Mouse (Mus musculus) liver, embryonic 12.5 days (tissue): ENCODE data around the gene Gm5478. TPM values are rescaled to one million over a fixed set of nuclear protein-coding genes. Genes with fewer than 3 reads are reported as not detected.
"Not testable (repeated sequence)": the region's sequence is repeated elsewhere in the genome, so short reads cannot be mapped to it uniquely, and the experiment has no call there.

ENCODE experiments used
- ATAC-seq: fragments of 200-750 bp; cut with Nextera tagmentation; 2 replicates; pipeline ENCODE4 v1.8.0; 2017; ENCODE audit warnings: moderate number of reproducible peaks, mild to moderate bottlenecking, moderate library complexity
- H3K27ac ChIP-seq: fragments of 300-500 bp; sonication (generic); 2 replicates; pipeline ENCODE4 v1.5.1; 2016; ENCODE audit warnings: mild to moderate bottlenecking
- H3K27me3 ChIP-seq: fragments of 300-500 bp; sonication (generic); replicated peaks from 2 replicates; pipeline ENCODE4 v1.6.1; 2016; ENCODE audit warnings: mild to moderate bottlenecking, moderate library complexity
- H3K36me3 ChIP-seq: fragments of 300-500 bp; sonication (generic); 2 replicates; pipeline ENCODE4 v1.6.1; 2016; ENCODE audit warnings: mild to moderate bottlenecking, moderate library complexity
- H3K4me1 ChIP-seq: fragments of 300-500 bp; sonication (generic); 2 replicates; pipeline ENCODE4 v1.6.1; 2016
- H3K4me2 ChIP-seq: fragments of 300-500 bp; sonication (generic); 2 replicates; pipeline ENCODE4 v1.6.1; 2016; ENCODE audit warnings: mild to moderate bottlenecking, moderate library complexity
- H3K4me3 ChIP-seq: fragments of 300-500 bp; sonication (generic); 2 replicates; pipeline ENCODE4 v1.5.1; 2016; ENCODE audit warnings: mild to moderate bottlenecking, moderate library complexity
- H3K9ac ChIP-seq: fragments of 300-500 bp; sonication (generic); 2 replicates; pipeline ENCODE4 v1.6.1; 2016; ENCODE audit warnings: mild to moderate bottlenecking, moderate library complexity
- H3K9me3 ChIP-seq: fragments of 300-500 bp; sonication (generic); replicated peaks from 2 replicates; pipeline ENCODE4 v1.6.1; 2016; ENCODE audit warnings: mild to moderate bottlenecking, moderate library complexity
- whole genome bisulfite sequencing: fragments of 180-500 bp; shearing (Covaris S2); methylation state at CpG from one replicate; pipeline ENCODE4 v1.1.7; 2016; ENCODE audit not compliant: insufficient replicate concordance; 5-methylcytosine and 5-hydroxymethylcytosine counted together
- microRNA-seq: library from miRNA; unstranded; fragments of <30 nt; microRNA quantifications from one replicate; pipeline ENCODE4, GENCODE M21; 2017
- polyA plus RNA-seq: library from polyadenylated mRNA; unstranded; fragments of >200 nt; fragmentation: Nextera tagmentation; extraction: Ambion mirVana; gene quantifications from 2 replicates; pipeline ENCODE4 v1.2.1, GENCODE M21; 2016

Gm5478 gene
- polyA plus RNA-seq = not detected in 2 replicates

- H3K9me3 ChIP-seq = no peaks in the 10 kb centered on the region
- no peak within 1 kb of the TSS for H3K4me2 ChIP-seq
- ATAC-seq = no peak
- H3K4me3 ChIP-seq = no peak within 1 kb of the TSS
- H3K9ac ChIP-seq = no peak within 1 kb of the TSS
- 46% methylated on average over 3 of the region's 3 CpGs for WGBS
- H3K27me3 ChIP-seq = peaks cover 3% of the 10 kb centered on the region; the same call in 1 of the 2 replicates
- no peaks in the 10 kb centered on the region for H3K4me1 ChIP-seq
- H3K27ac ChIP-seq = no peak within 1 kb of the TSS
- no peaks in the 10 kb centered on the region for H3K36me3 ChIP-seq
Observed at GRCm38 (mm10) chr15:101647280-101647679, at the start of gene Gm5478. Gene Gm5478 (minus strand): TSS chr15:101647380.

- H3K9ac ChIP-seq = no peak within 1 kb of the TSS
- H3K4me3 ChIP-seq = no peak within 1 kb of the TSS
- no peaks in the 10 kb centered on the region for H3K27me3 ChIP-seq
- H3K4me1 ChIP-seq = no peaks in the 10 kb centered on the region
- no peak for ATAC-seq
- H3K36me3 ChIP-seq = no peaks in the 10 kb centered on the region
- H3K27ac ChIP-seq = no peak within 1 kb of the TSS
- WGBS = 61% methylated on average over 5 of the region's 5 CpGs
- H3K4me2 ChIP-seq = no peak within 1 kb of the TSS
- no peaks in the 10 kb centered on the region for H3K9me3 ChIP-seq
Observed at GRCm38 (mm10) chr15:101694207-101694606, 47.0 kb upstream of the Gm5478 start, which contains the start of gene Krt6a. Gene Krt6a (minus strand): TSS chr15:101694307.

- not testable (repeated sequence) for H3K4me3 ChIP-seq, H3K27me3 ChIP-seq, H3K27ac ChIP-seq, H3K36me3 ChIP-seq, H3K4me2 ChIP-seq, H3K9me3 ChIP-seq, H3K4me1 ChIP-seq, H3K9ac ChIP-seq, ATAC-seq
- 59% methylated on average over 5 of the region's 5 CpGs for WGBS
Observed at GRCm38 (mm10) chr15:101690460-101690859, 43.3 kb upstream of the Gm5478 start.

GRCm38 (mm10) chr15:101688161-101688560 lies 41.0 kb upstream of the Gm5478 start:
- no peak overlapping the region for H3K27ac ChIP-seq

GRCm38 (mm10) chr15:101680187-101680586 lies 33.0 kb upstream of the Gm5478 start, which contains the start of gene Krt6b:
Gene Krt6b (minus strand): TSS chr15:101680287.
- no peak for ATAC-seq

More at GRCm38 (mm10) chr15:101688161-101688560, 41.0 kb upstream of the Gm5478 start:
- Histone ChIP-seq H3K4me3 (no peak overlapping the region), H3K27me3 (no peaks in the 10 kb centered on the region), H3K9ac (no peak overlapping the region), H3K36me3 (no peaks in the 10 kb centered on the region), H3K4me2 (no peak overlapping the region), H3K9me3 (no peaks in the 10 kb centered on the region), H3K4me1 (no peaks in the 10 kb centered on the region)
- WGBS = 39% methylated on average over 2 of the region's 2 CpGs
- ATAC-seq = no peak

GRCm38 (mm10) chr15:101675978-101676377 lies 28.8 kb upstream of the Gm5478 start:
- Histone ChIP-seq H3K4me1 (no peaks in the 10 kb centered on the region), H3K36me3 (no peaks in the 10 kb centered on the region), H3K9ac (no peak overlapping the region), H3K27me3 (no peaks in the 10 kb centered on the region), H3K27ac (no peak overlapping the region), H3K4me3 (no peak overlapping the region), H3K9me3 (no peaks in the 10 kb centered on the region), H3K4me2 (no peak overlapping the region)
- no peak for ATAC-seq
- 63% methylated on average over 1 of the region's 1 CpGs for WGBS

More at GRCm38 (mm10) chr15:101680187-101680586, 33.0 kb upstream of the Gm5478 start, which contains the start of gene Krt6b:
- H3K4me1 ChIP-seq = no peaks in the 10 kb centered on the region
- WGBS = 48% methylated on average over 2 of the region's 2 CpGs
- H3K36me3 ChIP-seq = no peaks in the 10 kb centered on the region
- H3K27ac ChIP-seq = no peak within 1 kb of the TSS
- H3K4me2 ChIP-seq = no peak within 1 kb of the TSS
- no peak within 1 kb of the TSS for H3K4me3 ChIP-seq
- H3K27me3 ChIP-seq = no peaks in the 10 kb centered on the region
- H3K9me3 ChIP-seq = no peaks in the 10 kb centered on the region
- H3K9ac ChIP-seq = no peak within 1 kb of the TSS

GRCm38 (mm10) chr15:101652736-101653265 lies 5.6 kb upstream of the Gm5478 start:
- ATAC-seq = no peak
- no peak overlapping the region for H3K4me3 ChIP-seq
- 66% methylated on average over 5 of the region's 5 CpGs for WGBS

GRCm38 (mm10) chr15:101627884-101628283 lies 19.3 kb downstream of the Gm5478 start, which contains the start of gene Gm5414:
Gene Gm5414 (minus strand): TSS chr15:101628188.
- H3K4me2 ChIP-seq = no peak within 1 kb of the TSS
- H3K9me3 ChIP-seq = no peaks in the 10 kb centered on the region
- no peak for ATAC-seq
- no peaks in the 10 kb centered on the region for H3K27me3 ChIP-seq
- H3K27ac ChIP-seq = no peak within 1 kb of the TSS
- H3K36me3 ChIP-seq = no peaks in the 10 kb centered on the region
- no peak within 1 kb of the TSS for H3K4me3 ChIP-seq
- no peak within 1 kb of the TSS for H3K9ac ChIP-seq
- H3K4me1 ChIP-seq = no peaks in the 10 kb centered on the region
- WGBS = 56% methylated on average over 2 of the region's 2 CpGs

More at GRCm38 (mm10) chr15:101652736-101653265, 5.6 kb upstream of the Gm5478 start:
- Histone ChIP-seq H3K4me2 (no peak overlapping the region), H3K9me3 (no peaks in the 10 kb centered on the region), H3K27ac (no peak overlapping the region), H3K27me3 (no peaks in the 10 kb centered on the region), H3K36me3 (no peaks in the 10 kb centered on the region), H3K4me1 (no peaks in the 10 kb centered on the region), H3K9ac (no peak overlapping the region)

GRCm38 (mm10) chr15:101599123-101599522 lies 48.1 kb downstream of the Gm5478 start:
- Histone ChIP-seq H3K36me3 (no peaks in the 10 kb centered on the region), H3K4me2 (no peak overlapping the region), H3K4me3 (no peak overlapping the region), H3K9ac (no peak overlapping the region), H3K4me1 (no peaks in the 10 kb centered on the region), H3K27me3 (no peaks in the 10 kb centered on the region), H3K27ac (no peak overlapping the region), H3K9me3 (no peaks in the 10 kb centered on the region)
- ATAC-seq = no peak
- 49% methylated on average over 6 of the region's 6 CpGs for WGBS

Small RNA genes within 50 kb of the gene (microRNA-seq; reads per million reads assigned to microRNA genes)
- gene Gm44342 (not detected), gene Gm44383 (not detected), gene Gm44479 (not detected)

Other genes with a start within 250 kb of the Gm5478 start
- 6.0 and 6.1 TPM in 2 replicates for gene Krt7, start 236.3 kb downstream of the Gm5478 start, polyA plus RNA-seq
- gene Krt87, start 208.6 kb downstream of the Gm5478 start, polyA plus RNA-seq = not detected in 2 replicates
- not detected in 2 replicates for gene Krt88, start 199.6 kb downstream of the Gm5478 start, polyA plus RNA-seq
- gene Krt81, start 183.6 kb downstream of the Gm5478 start, polyA plus RNA-seq = not detected in 2 replicates
- gene Krt86, start 173.9 kb downstream of the Gm5478 start, polyA plus RNA-seq = not detected in 2 replicates
- gene Krt83, start 155.9 kb downstream of the Gm5478 start, polyA plus RNA-seq = not detected in 2 replicates
- gene Gm49425, start 130.1 kb downstream of the Gm5478 start, polyA plus RNA-seq = not detected in 2 replicates
- gene Krt84, start 114.6 kb downstream of the Gm5478 start, polyA plus RNA-seq = not detected in 2 replicates
- not detected in 2 replicates for gene Krt82, start 96.7 kb downstream of the Gm5478 start, polyA plus RNA-seq
- gene Krt90, start 84.4 kb downstream of the Gm5478 start, polyA plus RNA-seq = not detected in 2 replicates
- gene Krt75, start 73.5 kb downstream of the Gm5478 start, polyA plus RNA-seq = not detected in 2 replicates
- gene Gm5414, start 19.2 kb downstream of the Gm5478 start, polyA plus RNA-seq = not detected in 2 replicates
- not detected in 2 replicates for gene Krt6b, start 32.9 kb upstream of the Gm5478 start, polyA plus RNA-seq
- not detected in 2 replicates for gene Krt6a, start 46.9 kb upstream of the Gm5478 start, polyA plus RNA-seq
- 0.08 and 0.38 TPM in 2 replicates for gene Krt5, start 65.5 kb upstream of the Gm5478 start, polyA plus RNA-seq
- gene Krt71, start 95.7 kb upstream of the Gm5478 start, polyA plus RNA-seq = not detected in 2 replicates
- gene Krt72, start 139.1 kb upstream of the Gm5478 start, polyA plus RNA-seq = not detected in 2 replicates
- gene Krt73, start 155.0 kb upstream of the Gm5478 start, polyA plus RNA-seq = not detected in 2 replicates
- gene Krt2, start 170.8 kb upstream of the Gm5478 start, polyA plus RNA-seq = not detected in 2 replicates
- 0.06 and 0.38 TPM in 2 replicates for gene Krt1, start 203.4 kb upstream of the Gm5478 start, polyA plus RNA-seq
- not detected in 2 replicates for gene Krt77, start 222.3 kb upstream of the Gm5478 start, polyA plus RNA-seq
- gene Krt76, start 245.5 kb upstream of the Gm5478 start, polyA plus RNA-seq = not detected in 2 replicates